Mouse (Mus musculus) myocyte (in vitro differentiated cells): Measurements from ENCODE around the gene Hist1h4f. TPM values are rescaled to one million over a fixed set of nuclear protein-coding genes. Genes with fewer than 3 reads are reported as not detected.

Experiments
- H3K27me3 ChIP-seq: one replicate; pipeline ENCODE4 v1.6.1; 2011; ENCODE audit not compliant: control insufficient read depth, insufficient read depth, insufficient read length
- H3K36me3 ChIP-seq: one replicate; pipeline ENCODE4 v1.6.1; 2011; ENCODE audit not compliant: control insufficient read depth, insufficient read depth
- H3K4me2 ChIP-seq: one replicate; pipeline ENCODE4 v1.6.1; 2011; ENCODE audit warnings: low read depth, control low read depth
- H3K4me3 ChIP-seq: one replicate; pipeline ENCODE4 v1.5.1; 2011; ENCODE audit warnings: mild to moderate bottlenecking, control low read depth, moderate library complexity
- H3K79me2 ChIP-seq: one replicate; pipeline ENCODE4 v1.6.1; 2011; ENCODE audit not compliant: control insufficient read depth, insufficient read depth
- H3ac ChIP-seq: one replicate; pipeline ENCODE4 v1.6.1; 2011; ENCODE audit not compliant: control insufficient read depth, insufficient read length
- CEBPB ChIP-seq: IDR thresholded peaks from 2 replicates; pipeline ENCODE4 v1.6.1; 2011; ENCODE audit warnings: mild to moderate bottlenecking, moderate library complexity; ENCODE audit not compliant: poor library complexity, insufficient read depth, severe bottlenecking
- E2F4 ChIP-seq: IDR thresholded peaks from one replicate; pipeline ENCODE4 v1.6.1; 2011; ENCODE audit warnings: mild to moderate bottlenecking, control low read depth, moderate library complexity; ENCODE audit not compliant: insufficient read depth
- MAX ChIP-seq: IDR thresholded peaks from one replicate; pipeline ENCODE4 v1.6.1; 2011; ENCODE audit warnings: low read depth, mild to moderate bottlenecking, control low read depth
- MYOD1 ChIP-seq, 3 experiments: IDR thresholded peaks; one replicate each; pipeline ENCODE4 v1.6.1; 2011; ENCODE audit warnings: control low read depth in 2 of 3, low read depth in 2 of 3, mild to moderate bottlenecking in 2 of 3, moderate library complexity in 1 of 3; ENCODE audit not compliant: insufficient read length in 2 of 3, control insufficient read depth in 1 of 3
- MYOG ChIP-seq, 3 experiments: IDR thresholded peaks; one replicate each; pipeline ENCODE4 v1.6.1; 2011; ENCODE audit warnings: control low read depth in 2 of 3, low read depth in 2 of 3, mild to moderate bottlenecking in 2 of 3; ENCODE audit not compliant: insufficient read length in 2 of 3, control insufficient read depth in 1 of 3, insufficient read depth in 1 of 3
- POLR2A ChIP-seq: IDR thresholded peaks from one replicate; pipeline ENCODE4 v1.6.1; 2011; ENCODE audit warnings: low read depth, mild to moderate bottlenecking, control low read depth, moderate library complexity; ENCODE audit not compliant: insufficient read length
- POLR2AphosphoS2 ChIP-seq: IDR thresholded peaks from one replicate; pipeline ENCODE4 v1.6.1; 2011; ENCODE audit warnings: low read depth, control low read depth; ENCODE audit not compliant: insufficient read length
- REST ChIP-seq: IDR thresholded peaks from one replicate; pipeline ENCODE4 v1.6.1; 2011; ENCODE audit warnings: mild to moderate bottlenecking, control low read depth, moderate library complexity; ENCODE audit not compliant: insufficient read depth, insufficient read length
- SRF ChIP-seq: IDR thresholded peaks from one replicate; pipeline ENCODE4 v1.6.1; 2011; ENCODE audit warnings: low read depth; ENCODE audit not compliant: control insufficient read depth, insufficient read length
- TCF12 ChIP-seq: IDR thresholded peaks from one replicate; pipeline ENCODE4 v1.6.1; 2011; ENCODE audit warnings: mild to moderate bottlenecking, control low read depth; ENCODE audit not compliant: poor library complexity, insufficient read depth, severe bottlenecking
- TCF3 ChIP-seq: IDR thresholded peaks from one replicate; pipeline ENCODE4 v1.6.1; 2011; ENCODE audit warnings: low read depth, control low read depth; ENCODE audit not compliant: insufficient read length
- USF1 ChIP-seq: IDR thresholded peaks from one replicate; pipeline ENCODE4 v1.6.1; 2011; ENCODE audit warnings: low read depth, mild to moderate bottlenecking, control low read depth, moderate library complexity
- polyA plus RNA-seq: library from polyadenylated mRNA; unstranded; fragments of >200 nt; fragmentation: generic; extraction: Trizol; gene quantifications from one replicate; pipeline ENCODE4 v1.2.1, GENCODE M21; 2012; ENCODE audit warnings: missing spikeins

Hist1h4f gene
- polyA plus RNA-seq, 1 experiment, result 4.1 TPM

- Histone ChIP-seq H3K4me3 (no peak overlapping the region), H3ac (no peak overlapping the region), H3K27me3 (no peaks in the 10 kb centered on the region), H3K4me2 (no peak overlapping the region), H3K36me3 (no peaks in the 10 kb centered on the region), H3K79me2 (no peaks in the 10 kb centered on the region)
- TF ChIP-seq USF1, result no peak
- TF ChIP-seq MYOG (IDR thresholded peaks at IDR 0.05; ENCODE audit: control insufficient read depth in 1 of 3, insufficient read depth in 1 of 3, insufficient read length in 2 of 3, low read depth in 2 of 3), result no peak
- TF ChIP-seq SRF, result no peak
- TF ChIP-seq TCF12, result no peak
- no peak for TF ChIP-seq CEBPB
- TF ChIP-seq POLR2A, result no peak
- TF ChIP-seq E2F4, result no peak
- no peak for TF ChIP-seq REST
- TF ChIP-seq MYOD1 (IDR thresholded peaks at IDR 0.05; ENCODE audit: control insufficient read depth in 1 of 3, insufficient read length in 2 of 3, low read depth in 2 of 3), result no peak
- no peak for TF ChIP-seq POLR2AphosphoS2
- TF ChIP-seq TCF3, result no peak
- no peak for TF ChIP-seq MAX
Measured at GRCm38 (mm10) chr13:23523976-23524375, 27.5 kb downstream of the Hist1h4f start.

GRCm38 (mm10) chr13:23521703-23522102 is 29.7 kb downstream of the Hist1h4f start:
- Histone ChIP-seq H3K79me2 (no peaks in the 10 kb centered on the region), H3K4me2 (peak overlapping the region; percentile 45), H3ac (no peak overlapping the region), H3K4me3 (no peak overlapping the region), H3K36me3 (no peaks in the 10 kb centered on the region), H3K27me3 (no peaks in the 10 kb centered on the region)
- TF ChIP-seq TCF12 (no peak), CEBPB (0 out of 2 replicates have a peak, but pooled peaks have one; percentile 16), POLR2AphosphoS2 (no peak)

GRCm38 (mm10) chr13:23519416-23519815 is 32.0 kb downstream of the Hist1h4f start:
- Histone ChIP-seq H3K36me3 (no peaks in the 10 kb centered on the region), H3K4me2 (peak overlapping the region; percentile 88), H3K79me2 (no peaks in the 10 kb centered on the region), H3K27me3 (no peaks in the 10 kb centered on the region), H3K4me3 (peak overlapping the region; percentile 29), H3ac (no peak overlapping the region)
- TF ChIP-seq USF1, result no peak
- TF ChIP-seq MYOD1 (IDR thresholded peaks at IDR 0.05; ENCODE audit: control insufficient read depth in 1 of 3, insufficient read length in 2 of 3, low read depth in 2 of 3), result no peak
- no peak for TF ChIP-seq SRF
- TF ChIP-seq TCF3, result no peak
- no peak for TF ChIP-seq REST
- TF ChIP-seq MYOG (IDR thresholded peaks at IDR 0.05; ENCODE audit: control insufficient read depth in 1 of 3, insufficient read depth in 1 of 3, insufficient read length in 2 of 3, low read depth in 2 of 3), result no peak
- TF ChIP-seq CEBPB, result no peak
- no peak for TF ChIP-seq POLR2AphosphoS2
- TF ChIP-seq E2F4, result no peak
- TF ChIP-seq MAX, result no peak
- TF ChIP-seq POLR2A, result no peak
- no peak for TF ChIP-seq TCF12

- Histone ChIP-seq H3K27me3 (no peaks in the 10 kb centered on the region), H3K4me3 (peak overlapping the region; percentile 29), H3ac (no peak overlapping the region), H3K36me3 (no peaks in the 10 kb centered on the region), H3K4me2 (peak overlapping the region; percentile 88), H3K79me2 (no peaks in the 10 kb centered on the region)
- TF ChIP-seq CEBPB (peak; percentile 63; the same call in 1 of the 2 replicates), E2F4 (no peak), MAX (no peak), MYOG (IDR thresholded peaks at IDR 0.05; ENCODE audit: control insufficient read depth in 1 of 3, insufficient read depth in 1 of 3, insufficient read length in 2 of 3, low read depth in 2 of 3) (no peak)
Measured at GRCm38 (mm10) chr13:23518885-23519284, 32.6 kb downstream of the Hist1h4f start.

GRCm38 (mm10) chr13:23518295-23518603 is 33.2 kb downstream of the Hist1h4f start:
- Histone ChIP-seq H3K27me3 (no peaks in the 10 kb centered on the region), H3K4me2 (peak overlapping the region; percentile 88), H3ac (no peak overlapping the region), H3K4me3 (peak overlapping the region; percentile 29), H3K79me2 (no peaks in the 10 kb centered on the region), H3K36me3 (no peaks in the 10 kb centered on the region)
- no peak for TF ChIP-seq POLR2A

GRCm38 (mm10) chr13:23517603-23518294 is 33.7 kb downstream of the Hist1h4f start:
- Histone ChIP-seq H3K36me3 (no peaks in the 10 kb centered on the region), H3K4me3 (peak overlapping the region; percentile 29), H3K79me2 (no peaks in the 10 kb centered on the region), H3K27me3 (no peaks in the 10 kb centered on the region), H3K4me2 (peak overlapping the region; percentile 88), H3ac (no peak overlapping the region)
- TF ChIP-seq E2F4 (no peak), MYOD1 (IDR thresholded peaks at IDR 0.05; ENCODE audit: control insufficient read depth in 1 of 3, insufficient read length in 2 of 3, low read depth in 2 of 3) (no peak), MAX (no peak), POLR2AphosphoS2 (no peak), TCF12 (no peak), SRF (no peak), POLR2A (no peak), CEBPB (no peak), USF1 (no peak), MYOG (IDR thresholded peaks at IDR 0.05; ENCODE audit: control insufficient read depth in 1 of 3, insufficient read depth in 1 of 3, insufficient read length in 2 of 3, low read depth in 2 of 3) (no peak), TCF3 (no peak)
